Mouse (Mus musculus) left cerebral cortex, postnatal 36 days (tissue): ENCODE results near the gene Mlkl. TPM values are rescaled to one million over a fixed set of nuclear protein-coding genes. Genes with fewer than 3 reads are reported as not detected.
"Not testable (repeated sequence)": the region's sequence is repeated elsewhere in the genome, so short reads cannot be mapped to it uniquely, and the experiment has no call there.

ENCODE experiments used
- DNase-seq, 2 experiments: peaks; one replicate each; pipeline ENCODE4 v3.0.0; 2021 to 2022; ENCODE audit warnings: low spot score in 2 of 2, mixed read lengths in 1 of 2
- intact Hi-C: fragments of 180-260 bp; cut with DNase I; formaldehyde crosslinking; loops from one replicate; pipeline ENCODE4 v1.15.1; 2025
- total RNA-seq, 2 experiments: library from RNA; stranded (reverse); gene quantifications; 2 replicates each; pipeline ENCODE4 v1.2.3; 2021

Mlkl gene
- total RNA-seq, 2 experiments from 2014 or later = 0.20 to 0.23 TPM

- intact Hi-C loops = no loop called here
- DNase-seq = no peak
Measured at GRCm38 (mm10) chr8:111325222-111325790, 12.7 kb downstream of the Mlkl start.

- intact Hi-C loops = no loop called here
- no peak for DNase-seq
Measured at GRCm38 (mm10) chr8:111314729-111315128, 23.2 kb downstream of the Mlkl start.

GRCm38 (mm10) chr8:111313961-111314360 lies 24.0 kb downstream of the Mlkl start:
- DNase-seq, intact Hi-C loops: not testable (repeated sequence)

GRCm38 (mm10) chr8:111312758-111313162 lies 25.2 kb downstream of the Mlkl start:
- no peak for DNase-seq
- intact Hi-C loops = no loop called here

GRCm38 (mm10) chr8:111310006-111310405 lies 28.0 kb downstream of the Mlkl start:
- intact Hi-C loops, DNase-seq: not testable (repeated sequence)

GRCm38 (mm10) chr8:111305031-111305730 lies 32.8 kb downstream of the Mlkl start:
- intact Hi-C loops = no loop called here
- DNase-seq = no peak

GRCm38 (mm10) chr8:111304359-111304758 lies 33.6 kb downstream of the Mlkl start:
- intact Hi-C loops = no loop called here
- DNase-seq = no peak

GRCm38 (mm10) chr8:111303076-111303803 lies 34.7 kb downstream of the Mlkl start:
- intact Hi-C loops, DNase-seq: not testable (repeated sequence)

- intact Hi-C loops = no loop called here
Measured at GRCm38 (mm10) chr8:111300597-111301546, 37.1 kb downstream of the Mlkl start.

GRCm38 (mm10) chr8:111299821-111300568 lies 38.0 kb downstream of the Mlkl start, which contains the start of gene Rfwd3:
Gene Rfwd3, minus strand, starts transcription at chr8:111300222.
- peak; percentile 97 for DNase-seq
- intact Hi-C loops = no loop called here

More at GRCm38 (mm10) chr8:111300597-111301546, 37.1 kb downstream of the Mlkl start:
- no peak for DNase-seq

GRCm38 (mm10) chr8:111299363-111299820 lies 38.6 kb downstream of the Mlkl start:
- intact Hi-C loops = no loop called here
- DNase-seq = peak; percentile 26 to 27

GRCm38 (mm10) chr8:111298011-111298410 lies 40.0 kb downstream of the Mlkl start:
- intact Hi-C loops = no loop called here
- DNase-seq = no peak

GRCm38 (mm10) chr8:111291733-111292132 lies 46.2 kb downstream of the Mlkl start:
- no peak for DNase-seq
- intact Hi-C loops = no loop called here

- DNase-seq = no peak
- intact Hi-C loops = no loop called here
Measured at GRCm38 (mm10) chr8:111290586-111290985, 47.4 kb downstream of the Mlkl start.

GRCm38 (mm10) chr8:111285603-111286002 lies 52.4 kb downstream of the Mlkl start:
- intact Hi-C loops = no loop called here
- no peak for DNase-seq

- intact Hi-C loops = no loop called here
Measured at GRCm38 (mm10) chr8:111282093-111282492, 55.9 kb downstream of the Mlkl start.

GRCm38 (mm10) chr8:111268277-111268676 lies 69.7 kb downstream of the Mlkl start:
- DNase-seq = no peak
- intact Hi-C loops = no loop called here

More at GRCm38 (mm10) chr8:111282093-111282492, 55.9 kb downstream of the Mlkl start:
- no peak for DNase-seq

GRCm38 (mm10) chr8:111266161-111266560 lies 71.8 kb downstream of the Mlkl start:
- DNase-seq, intact Hi-C loops: not testable (repeated sequence)
